Mouse (Mus musculus): ENCODE results near the gene Rnps1. TPM values are rescaled to one million over a fixed set of nuclear protein-coding genes. Genes with fewer than 3 reads are reported as not detected.

Gene Rnps1
- 191 and 203 TPM in 2 replicates for polyA plus RNA-seq (2015; fragmentation: Nextera tagmentation; extraction: Ambion mirVana)

- ATAC-seq (replicated peaks; ENCODE audit: low FRiP score, low read depth) (peak; percentile 95), DNase-seq (ENCODE audit: low spot score) (peak; percentile 100)
- Histone ChIP-seq H3K27ac (peak within 1 kb of the TSS; percentile 88), H3K4me1 (replicated peaks; ENCODE audit: insufficient read depth, low read length) (peaks cover 14% of the 10 kb centered on the region; the same call in 1 of the 2 replicates), H3K9me3 (replicated peaks; ENCODE audit: low read length) (no peaks in the 10 kb centered on the region), H3K27me3 (ENCODE audit: insufficient read depth, low read length) (no peaks in the 10 kb centered on the region), H3K4me3 (replicated peaks; ENCODE audit: low read depth, low read length) (peak within 1 kb of the TSS; percentile 87), H3K9ac (ENCODE audit: low read depth, low read length) (peak within 1 kb of the TSS; percentile 91), H3K4me2 (ENCODE audit: low read length) (peak within 1 kb of the TSS; percentile 80), H3K36me3 (ENCODE audit: insufficient read depth, low read length) (peaks cover 20% of the 10 kb centered on the region)
- WGBS = under 1% methylated on average over 64 of the region's 64 CpGs
- TF ChIP-seq CTCF (IDR thresholded peaks at IDR 0.05; ENCODE audit: low read depth) = no peak
Measured at GRCm38 (mm10) chr17:24414230-24414976, at the start of gene Rnps1. Gene Rnps1, plus strand, starts transcription at chr17:24414565.

- H3K27me3 ChIP-seq (ENCODE audit: insufficient read depth, low read length) = no peaks in the 10 kb centered on the region
- 71% methylated on average over 13 of the region's 13 CpGs for WGBS
- H3K27ac ChIP-seq = no peak overlapping the region
- 0 out of 2 replicates have a peak, but pooled peaks cover 15% of the 10 kb centered on the region for H3K36me3 ChIP-seq (ENCODE audit: insufficient read depth, low read length)
- TF ChIP-seq CTCF (IDR thresholded peaks at IDR 0.05; ENCODE audit: low read depth) = no peak
- no peaks in the 10 kb centered on the region; the same call in 1 of the 2 replicates for H3K4me1 ChIP-seq (replicated peaks; ENCODE audit: insufficient read depth, low read length)
- DNase-seq (ENCODE audit: low spot score) (no peak), ATAC-seq (replicated peaks; ENCODE audit: low FRiP score, low read depth) (no peak)
- H3K4me2 ChIP-seq (ENCODE audit: low read length) = no peak overlapping the region
- H3K9ac ChIP-seq (ENCODE audit: low read depth, low read length) = no peak overlapping the region
- no peaks in the 10 kb centered on the region for H3K9me3 ChIP-seq (replicated peaks; ENCODE audit: low read length)
- H3K4me3 ChIP-seq (replicated peaks; ENCODE audit: low read depth, low read length) = no peak overlapping the region
Measured at GRCm38 (mm10) chr17:24365863-24366262, 48.5 kb upstream of the Rnps1 start.

GRCm38 (mm10) chr17:24375094-24375712 is 39.2 kb upstream of the Rnps1 start:
- WGBS = 82% methylated on average over 4 of the region's 5 CpGs
- Histone ChIP-seq H3K4me2 (ENCODE audit: low read length) (no peak overlapping the region), H3K4me3 (replicated peaks; ENCODE audit: low read depth, low read length) (no peak overlapping the region), H3K9me3 (replicated peaks; ENCODE audit: low read length) (no peaks in the 10 kb centered on the region), H3K27ac (no peak overlapping the region), H3K4me1 (replicated peaks; ENCODE audit: insufficient read depth, low read length) (no peaks in the 10 kb centered on the region), H3K9ac (ENCODE audit: low read depth, low read length) (no peak overlapping the region), H3K36me3 (ENCODE audit: insufficient read depth, low read length) (peaks cover 7% of the 10 kb centered on the region; the same call in 1 of the 2 replicates), H3K27me3 (ENCODE audit: insufficient read depth, low read length) (no peaks in the 10 kb centered on the region)
- TF ChIP-seq CTCF (IDR thresholded peaks at IDR 0.05; ENCODE audit: low read depth) = no peak
- DNase-seq (ENCODE audit: low spot score) = no peak
- no peak for ATAC-seq (replicated peaks; ENCODE audit: low FRiP score, low read depth)

- H3K4me3 ChIP-seq (replicated peaks; ENCODE audit: low read depth, low read length) = no peak overlapping the region
- H3K27me3 ChIP-seq (ENCODE audit: insufficient read depth, low read length) = no peaks in the 10 kb centered on the region
- WGBS = 93% methylated on average over 6 of the region's 6 CpGs
- H3K9ac ChIP-seq (ENCODE audit: low read depth, low read length) = no peak overlapping the region
- H3K36me3 ChIP-seq (ENCODE audit: insufficient read depth, low read length) = peaks cover 7% of the 10 kb centered on the region; the same call in 1 of the 2 replicates
- no peaks in the 10 kb centered on the region for H3K4me1 ChIP-seq (replicated peaks; ENCODE audit: insufficient read depth, low read length)
- H3K4me2 ChIP-seq (ENCODE audit: low read length) = no peak overlapping the region
- no peaks in the 10 kb centered on the region for H3K9me3 ChIP-seq (replicated peaks; ENCODE audit: low read length)
- no peak for TF ChIP-seq CTCF (IDR thresholded peaks at IDR 0.05; ENCODE audit: low read depth)
- DNase-seq (ENCODE audit: low spot score) = no peak
- no peak overlapping the region for H3K27ac ChIP-seq
- ATAC-seq (replicated peaks; ENCODE audit: low FRiP score, low read depth) = no peak
Measured at GRCm38 (mm10) chr17:24375886-24376285, 38.5 kb upstream of the Rnps1 start.

- Histone ChIP-seq H3K4me3 (replicated peaks; ENCODE audit: low read depth, low read length) (no peak overlapping the region), H3K4me1 (replicated peaks; ENCODE audit: insufficient read depth, low read length) (no peaks in the 10 kb centered on the region), H3K27me3 (ENCODE audit: insufficient read depth, low read length) (no peaks in the 10 kb centered on the region), H3K9ac (ENCODE audit: low read depth, low read length) (no peak overlapping the region), H3K27ac (no peak overlapping the region), H3K9me3 (replicated peaks; ENCODE audit: low read length) (no peaks in the 10 kb centered on the region), H3K4me2 (ENCODE audit: low read length) (no peak overlapping the region), H3K36me3 (ENCODE audit: insufficient read depth, low read length) (peaks cover 10% of the 10 kb centered on the region; the same call in 1 of the 2 replicates)
- 94% methylated on average over 2 of the region's 2 CpGs for WGBS
- ATAC-seq (replicated peaks; ENCODE audit: low FRiP score, low read depth) (no peak), DNase-seq (ENCODE audit: low spot score) (no peak)
- TF ChIP-seq CTCF (IDR thresholded peaks at IDR 0.05; ENCODE audit: low read depth) = no peak
Measured at GRCm38 (mm10) chr17:24378496-24378895, 35.9 kb upstream of the Rnps1 start.

- TF ChIP-seq CTCF (IDR thresholded peaks at IDR 0.05; ENCODE audit: low read depth) = no peak
- WGBS = 59% methylated on average over 8 of the region's 8 CpGs
- Histone ChIP-seq H3K36me3 (ENCODE audit: insufficient read depth, low read length) (peaks cover 9% of the 10 kb centered on the region), H3K9ac (ENCODE audit: low read depth, low read length) (no peak overlapping the region), H3K4me1 (replicated peaks; ENCODE audit: insufficient read depth, low read length) (no peaks in the 10 kb centered on the region), H3K4me3 (replicated peaks; ENCODE audit: low read depth, low read length) (no peak overlapping the region), H3K4me2 (ENCODE audit: low read length) (no peak overlapping the region), H3K27ac (no peak overlapping the region), H3K9me3 (replicated peaks; ENCODE audit: low read length) (no peaks in the 10 kb centered on the region), H3K27me3 (ENCODE audit: insufficient read depth, low read length) (no peaks in the 10 kb centered on the region)
- DNase-seq (ENCODE audit: low spot score) (no peak), ATAC-seq (replicated peaks; ENCODE audit: low FRiP score, low read depth) (no peak)
Measured at GRCm38 (mm10) chr17:24383789-24384188, 30.6 kb upstream of the Rnps1 start.
